Mouse (Mus musculus) CH12.LX (cell line): ENCODE measurements around the gene Themis3. TPM values are rescaled to one million over a fixed set of nuclear protein-coding genes. Genes with fewer than 3 reads are reported as not detected.

Experiments used
- DNase-seq: peaks from one replicate; pipeline ENCODE4 v3.0.0-alpha.2; 2013; ENCODE audit errors: extremely low read depth
- H3K27ac ChIP-seq: 2 replicates; pipeline ENCODE4 v1.5.1; 2012; ENCODE audit warnings: low read depth, mild to moderate bottlenecking, control low read depth, moderate library complexity; ENCODE audit not compliant: insufficient read depth
- H3K27me3 ChIP-seq: replicated peaks from 2 replicates; pipeline ENCODE3; 2012; ENCODE audit warnings: inconsistent platforms
- H3K36me3 ChIP-seq, 2 experiments: replicated peaks in 1 of 2; 2 replicates each; pipeline versions ENCODE3 to v1.6.1; 2012; ENCODE audit warnings: inconsistent platforms in 1 of 2, low read length in 1 of 2, mild to moderate bottlenecking in 1 of 2, mixed read lengths in 1 of 2, moderate library complexity in 1 of 2; ENCODE audit not compliant: control insufficient read depth in 1 of 2, insufficient read depth in 1 of 2
- H3K4me1 ChIP-seq, 2 experiments: 2 replicates each; pipeline ENCODE4 v1.6.1; 2012; ENCODE audit warnings: inconsistent platforms in 1 of 2, moderate library complexity in 1 of 2; ENCODE audit not compliant: insufficient read depth in 2 of 2, control insufficient read depth in 1 of 2
- H3K4me2 ChIP-seq: 2 replicates; pipeline ENCODE4 v1.6.1; 2012; ENCODE audit warnings: low read depth, mild to moderate bottlenecking, control low read depth; ENCODE audit not compliant: poor library complexity, insufficient read depth, severe bottlenecking
- H3K4me3 ChIP-seq, 3 experiments: fragments of 150-350 bp in 1 of 3; sonication (generic) in 1 of 3; replicated peaks in 1 of 3; 2 replicates each; pipeline versions ENCODE3 to v1.5.1; 2011 to 2012; ENCODE audit warnings: low read depth in 2 of 3, low read length in 2 of 3, mild to moderate bottlenecking in 2 of 3, moderate library complexity in 2 of 3, control low read depth in 1 of 3, improper control_type of control experiment in 1 of 3, inconsistent platforms in 1 of 3, mixed read lengths in 1 of 3; ENCODE audit not compliant: poor library complexity in 1 of 3
- H3K79me2 ChIP-seq: replicated peaks from 2 replicates; pipeline ENCODE4 v1.6.1; 2012; ENCODE audit warnings: mild to moderate bottlenecking, moderate library complexity; ENCODE audit not compliant: control insufficient read depth, poor library complexity, insufficient read depth, severe bottlenecking; ENCODE audit errors: extremely low read depth
- H3K9ac ChIP-seq: 2 replicates; pipeline ENCODE4 v1.6.1; 2012; ENCODE audit warnings: low read depth, mild to moderate bottlenecking, control low read depth, moderate library complexity; ENCODE audit not compliant: insufficient read depth
- H3K9me3 ChIP-seq: replicated peaks from 2 replicates; pipeline ENCODE3; 2012; ENCODE audit warnings: low read length, inconsistent platforms, mixed read lengths
- EP300 ChIP-seq: IDR thresholded peaks from 2 replicates; pipeline ENCODE4 v1.6.1; 2011; ENCODE audit warnings: low read length, improper control_type of control experiment
- dilution Hi-C: fragments of 300-500 bp; cut with MboI; formaldehyde crosslinking; loops from 2 replicates; pipeline ENCODE4 v1.14.3; 2020; ENCODE audit warnings: low sequenced_read_pairs; ENCODE audit not compliant: extremely low pct_unique_long_range_greater_than_20kb, extremely low pct_ligation_motif_present
- in situ Hi-C: fragments of 300-500 bp; cut with MboI; formaldehyde crosslinking; loops from 3 replicates; pipeline ENCODE4 v1.14.3; 2019; ENCODE audit warnings: low sequenced_read_pairs, low pct_ligation_motif_present, low pct_unique_long_range_greater_than_20kb, mixed read lengths
- polyA plus RNA-seq: library from polyadenylated mRNA; unstranded; fragments of >175 nt; gene quantifications from 2 replicates; pipeline ENCODE4 v1.2.1, GENCODE M21; 2012; ENCODE audit warnings: low read depth; ENCODE audit not compliant: insufficient read length
- total RNA-seq, 2 experiments: library from RNA; depleted of rRNA; stranded (reverse); fragments of 300-350 nt in 1 of 2; fragments of >200 nt in 1 of 2; gene quantifications; 2 replicates each; pipeline ENCODE4 v1.2.3; 2012 to 2014

Gene Themis3
- total and polyA plus RNA-seq, 3 experiments: not detected

- no peak overlapping the region for H3K4me2 ChIP-seq
- H3K4me1 ChIP-seq: peaks cover 0 to 2% of the 10 kb centered on the region in 2 experiments; a peak in 1 of 4 replicates
- H3K27me3 ChIP-seq: no peaks in the 10 kb centered on the region
- peaks cover 41 to 86% of the 10 kb centered on the region in 2 experiments for H3K36me3 ChIP-seq
- H3K4me3 ChIP-seq: no peak overlapping the region
- no peak overlapping the region for H3K27ac ChIP-seq
- dilution Hi-C loops: no loop called here
- no peak for DNase-seq
- TF ChIP-seq EP300: no peak
- TF ChIP-seq, all 38 proteins: peak for 0
- peaks cover 7% of the 10 kb centered on the region; the same call in 1 of the 2 replicates for H3K79me2 ChIP-seq
- no peaks in the 10 kb centered on the region for H3K9me3 ChIP-seq
- in situ Hi-C loops: no loop called here
- H3K9ac ChIP-seq: no peak overlapping the region
These were observed 89.5 kb downstream of the Themis3 start for GRCm38 (mm10) chr17:66504964-66505363.

Other genes starting within 250 kb of the Themis3 start
- not detected in 2 replicates for gene Mtcl1, start 144.9 kb downstream of the Themis3 start, total RNA-seq (2012; rRNA removed)
- not detected in 2 replicates for gene Mtcl1, start 144.9 kb downstream of the Themis3 start, total RNA-seq (2014; rRNA removed)
- gene Mtcl1, start 144.9 kb downstream of the Themis3 start, polyA plus RNA-seq: not detected in 2 replicates
- gene Rab12, start 74.9 kb downstream of the Themis3 start, total RNA-seq (2012; rRNA removed): 8.4 and 10.8 TPM in 2 replicates
- 16.1 and 17.1 TPM in 2 replicates for gene Rab12, start 74.9 kb downstream of the Themis3 start, total RNA-seq (2014; rRNA removed)
- 13.4 and 13.5 TPM in 2 replicates for gene Rab12, start 74.9 kb downstream of the Themis3 start, polyA plus RNA-seq